ENCODE assay signal across 43 mouse cellular contexts in the genomic region with DNA sequence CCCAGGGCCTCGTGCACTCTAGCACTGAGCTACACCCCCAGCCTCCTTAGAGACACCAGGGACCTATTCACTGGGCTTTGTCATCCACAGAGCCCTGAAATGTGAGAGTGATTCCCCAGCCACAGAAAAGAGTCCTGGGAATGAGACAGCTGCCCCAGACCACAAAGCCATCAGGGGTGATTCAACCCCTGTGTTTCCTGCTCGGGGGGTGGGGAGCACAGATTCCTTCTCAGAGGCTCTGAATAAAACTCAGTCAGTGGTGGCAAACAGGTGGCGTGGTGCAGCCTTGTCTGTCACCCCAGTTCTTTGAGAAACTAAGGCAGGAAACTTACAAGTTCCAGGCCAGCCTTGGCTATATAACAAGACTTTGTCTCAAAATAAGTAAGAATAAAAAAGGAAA. TPM values are rescaled to one million over a fixed set of nuclear protein-coding genes. Genes with fewer than 3 reads are reported as not detected.
"Had no signal": no experiment of that assay in that cellular context is flagged by ENCODE, and none has a peak within 500 bp of the region (broad histone marks: within the 10 kb centered on the region; RNA-seq: fewer than 3 reads in every experiment).

No protein-coding gene starts in this region.

- H3K27me3 ChIP-seq: heart, embryonic 13.5 days; heart, embryonic 15.5 days; hindbrain, embryonic 12.5 days; intestine, embryonic 15.5 days; kidney, embryonic 15.5 days; limb, embryonic 13.5 days; limb, embryonic 15.5 days; liver, embryonic 12.5 days had no signal

- H3K27ac ChIP-seq: heart, adult 2 months; heart, embryonic 13.5 days; heart, embryonic 15.5 days; hindbrain, embryonic 10.5 days; hindbrain, embryonic 12.5 days; hindbrain, embryonic 14.5 days; intestine, embryonic 15.5 days; kidney, embryonic 15.5 days; kidney, postnatal 0 days; limb, embryonic 13.5 days; limb, embryonic 15.5 days; liver, embryonic 12.5 days; liver, embryonic 14.5 days had no signal

- H3K9me3 ChIP-seq: intestine, embryonic 15.5 days had no signal

- H3K4me2 ChIP-seq: heart, embryonic 11.5 days; heart, embryonic 13.5 days; heart, embryonic 15.5 days; hindbrain, embryonic 12.5 days; hindbrain, embryonic 14.5 days; intestine, embryonic 15.5 days; kidney, embryonic 15.5 days; limb, embryonic 13.5 days; limb, embryonic 15.5 days; liver, embryonic 12.5 days had no signal

- H3K4me3 ChIP-seq: heart, adult 2 months; heart, embryonic 13.5 days; heart, embryonic 15.5 days; hindbrain, embryonic 10.5 days; hindbrain, embryonic 12.5 days; intestine, embryonic 15.5 days; kidney, embryonic 15.5 days; limb, embryonic 13.5 days; limb, embryonic 15.5 days; liver, embryonic 12.5 days had no signal

- DNase-seq: gastrocnemius, postnatal 14 days; gastrocnemius, postnatal 36 days; heart, adult 11 months; heart, adult 2 months; heart, postnatal 14 days; heart, postnatal 4 days; kidney, adult 18-20 months; kidney, adult 8-10 months; kidney, postnatal 14 days; kidney, postnatal 36 days; layer of hippocampus, adult 9-11 months; layer of hippocampus, postnatal 36 days; left cerebral cortex, postnatal 4 days had no signal

- H3K9ac ChIP-seq: heart, embryonic 13.5 days; heart, embryonic 15.5 days; hindbrain, embryonic 12.5 days; hindbrain, embryonic 14.5 days; intestine, embryonic 15.5 days; kidney, embryonic 15.5 days; limb, embryonic 13.5 days; limb, embryonic 15.5 days; liver, embryonic 12.5 days; liver, embryonic 14.5 days had no signal

- ATAC-seq: hindbrain, embryonic 16.5 days; inflammation-experienced regulatory T-cells, adult 6 months; intestine, embryonic 15.5 days; intestine, postnatal 0 days; liver, embryonic 12.5 days had no signal

- H3K36me3 ChIP-seq: heart, embryonic 13.5 days; heart, embryonic 15.5 days; hindbrain, embryonic 12.5 days; intestine, embryonic 15.5 days; kidney, embryonic 15.5 days; limb, embryonic 13.5 days; limb, embryonic 15.5 days; liver, embryonic 12.5 days had no signal

- H3K4me1 ChIP-seq: heart, embryonic 13.5 days; heart, embryonic 15.5 days; intestine, embryonic 15.5 days; kidney, embryonic 15.5 days; limb, embryonic 13.5 days; limb, embryonic 15.5 days; liver, embryonic 12.5 days had no signal

RNA-seq across cellular contexts. Expression of a gene that starts 16.0 kb away (rescaled TPM):
- total RNA-seq: gastrocnemius, adult 18-20 months; gastrocnemius, adult 8-10 months; gastrocnemius, postnatal 14 days; gastrocnemius, postnatal 36 days; heart, adult 2 months; heart, postnatal 14 days; heart, postnatal 4 days; layer of hippocampus, adult 18-20 months; layer of hippocampus, adult 8-10 months; layer of hippocampus, postnatal 14 days; layer of hippocampus, postnatal 36 days; left cerebral cortex, adult 18-20 months; left cerebral cortex, adult 8-10 months; left cerebral cortex, postnatal 10 days; left cerebral cortex, postnatal 25 days; left cerebral cortex, postnatal 4 days; liver, adult 2 months had no signal
- polyA plus RNA-seq: gonadal fat pad, adult 2 months; heart, adult 2 months; heart, embryonic 11.5 days; heart, embryonic 15.5 days; heart, postnatal 0 days; hindbrain, embryonic 10.5 days; hindbrain, embryonic 12.5 days; hindbrain, embryonic 14.5 days; hindbrain, embryonic 16.5 days; inflammation-experienced regulatory T-cells, adult 6 months; intestine, embryonic 15.5 days; kidney, embryonic 15.5 days; kidney, postnatal 0 days; large intestine, adult 2 months; limb, embryonic 11.5 days; limb, embryonic 13.5 days; limb, embryonic 15.5 days; liver, adult 2 months; liver, embryonic 12.5 days had no signal
